Mouse (Mus musculus) bone marrow, adult 2 months (tissue): ENCODE results near the gene Gon4l. TPM values are rescaled to one million over a fixed set of nuclear protein-coding genes. Genes with fewer than 3 reads are reported as not detected.

Source experiments
- H3K27ac ChIP-seq: fragments of 200-500 bp; 2 replicates; pipeline ENCODE4 v1.5.1; 2012; ENCODE audit warnings: low read depth, mild to moderate bottlenecking, control low read depth, inconsistent platforms, low read length; ENCODE audit not compliant: control insufficient read depth, poor library complexity, insufficient read depth
- H3K4me1 ChIP-seq: fragments of 200-500 bp; 2 replicates; pipeline ENCODE4 v1.6.1; 2011; ENCODE audit warnings: low read length; ENCODE audit not compliant: control insufficient read depth, insufficient read depth
- H3K4me3 ChIP-seq: fragments of 200-500 bp; replicated peaks from 2 replicates; pipeline ENCODE3; 2011; ENCODE audit warnings: mild to moderate bottlenecking, low read depth, low read length, control low read depth; ENCODE audit not compliant: control insufficient read depth
- CTCF ChIP-seq: fragments of 200-500 bp; IDR thresholded peaks from 2 replicates; pipeline ENCODE4 v1.5.1; 2011; ENCODE audit warnings: low read length, control low read depth; ENCODE audit not compliant: control insufficient read depth, insufficient read depth
- POLR2A ChIP-seq: fragments of 200-500 bp; IDR thresholded peaks from 2 replicates; pipeline ENCODE4 v1.6.1; 2011; ENCODE audit warnings: low read depth, mild to moderate bottlenecking, control low read depth, low read length, borderline replicate concordance; ENCODE audit not compliant: control insufficient read depth
- WGBS: fragments of 180-500 bp; shearing (Covaris S2); methylation state at CpG from one replicate; pipeline ENCODE4 v1.1.7; 2018; 5-methylcytosine and 5-hydroxymethylcytosine counted together
- polyA plus RNA-seq: library from polyadenylated mRNA; stranded (reverse); fragments of >200 nt; gene quantifications from 2 replicates; pipeline ENCODE4 v1.2.4, GENCODE M21; 2011; ENCODE audit warnings: low replicate concordance; ENCODE audit not compliant: missing spikeins, insufficient read depth, insufficient read length

The Gon4l gene
- polyA plus RNA-seq, 1 experiment = 33.1 TPM

DNA sequence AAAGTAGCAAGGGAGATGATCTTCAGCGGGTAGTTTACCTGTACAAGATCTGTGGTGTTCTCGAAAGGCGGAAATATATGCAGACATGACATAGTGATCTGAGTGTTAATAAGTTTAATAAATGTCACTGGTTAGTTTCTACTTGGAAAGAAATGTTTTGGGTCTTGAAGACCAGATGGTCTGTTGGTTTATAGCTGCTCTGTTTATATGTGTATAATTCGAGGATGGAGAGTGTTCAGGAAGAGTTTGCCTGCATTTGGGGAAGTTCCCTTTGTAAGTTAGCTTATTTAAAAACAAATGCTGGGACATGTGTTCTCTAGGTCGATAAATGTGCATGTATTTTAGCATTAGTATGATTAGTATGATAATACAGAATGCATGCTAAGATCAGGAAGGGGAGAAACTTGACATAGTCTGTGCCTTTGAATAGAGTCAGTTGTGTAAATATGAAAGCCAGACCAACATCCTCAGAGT, 116.3 kb downstream of the Gon4l start:
- WGBS = under 1% methylated on average over 5 of the region's 5 CpGs
- TF ChIP-seq POLR2A (no peak), CTCF (no peak)
- H3K4me3 ChIP-seq = peak overlapping the region; percentile 76
- no peaks in the 10 kb centered on the region; the same call in 1 of the 2 replicates for H3K4me1 ChIP-seq
- H3K27ac ChIP-seq = peak overlapping the region; percentile 96

DNA sequence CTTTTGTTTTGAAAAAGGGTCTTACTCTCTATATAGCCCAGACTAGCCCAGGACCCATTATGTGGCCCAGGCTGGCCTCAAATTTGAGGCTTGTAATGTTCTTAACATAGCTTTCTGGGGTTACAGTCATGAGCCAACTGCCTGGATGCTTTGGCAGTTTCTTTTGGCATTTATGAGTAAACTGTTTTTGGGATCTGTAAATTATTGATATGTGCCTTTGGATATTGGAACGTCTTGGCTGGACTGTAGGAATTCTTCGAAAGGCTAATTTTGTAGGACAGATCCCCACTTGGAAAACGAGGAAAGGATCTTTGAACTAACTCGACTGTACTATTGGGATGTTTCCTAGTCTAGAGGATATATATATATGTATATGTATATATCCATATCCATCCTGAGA, 118.2 kb downstream of the Gon4l start:
- H3K4me1 ChIP-seq = no peaks in the 10 kb centered on the region; the same call in 1 of the 2 replicates
- no peak overlapping the region for H3K4me3 ChIP-seq
- 81% methylated on average over 4 of the region's 4 CpGs for WGBS
- TF ChIP-seq POLR2A (no peak), CTCF (no peak)
- H3K27ac ChIP-seq = no peak overlapping the region

DNA sequence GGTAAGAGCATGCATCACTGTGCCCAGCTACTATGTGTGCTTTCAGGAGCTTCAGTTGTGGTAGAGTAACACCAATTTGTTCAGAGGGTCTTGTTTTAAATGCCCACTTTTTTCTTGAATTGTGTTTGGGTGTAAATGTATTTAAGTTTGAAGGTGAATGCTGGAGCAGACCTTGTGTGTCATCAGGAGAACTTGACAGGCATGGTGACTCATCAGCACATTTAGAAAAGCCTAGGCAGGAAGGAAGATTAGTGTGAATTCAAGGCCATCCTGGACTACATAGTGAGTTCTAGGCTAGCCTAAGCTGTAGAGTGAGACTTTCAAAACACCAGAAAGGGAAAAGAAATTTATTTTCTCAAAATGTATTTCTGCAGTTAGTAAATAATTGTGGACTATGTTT, 118.7 kb downstream of the Gon4l start:
- TF ChIP-seq POLR2A = no peak
- no peak for TF ChIP-seq CTCF
- H3K27ac ChIP-seq = no peak overlapping the region
- H3K4me3 ChIP-seq = no peak overlapping the region
- H3K4me1 ChIP-seq = no peaks in the 10 kb centered on the region; the same call in 1 of the 2 replicates

Other genes with a start within 250 kb of the Gon4l start
- 39.3 and 96.1 TPM in 2 replicates for gene Arhgef2, start 229.3 kb upstream of the Gon4l start, polyA plus RNA-seq
- gene Rxfp4, start 182.1 kb upstream of the Gon4l start, polyA plus RNA-seq = not detected in 2 replicates
- gene Khdc4, start 149.4 kb upstream of the Gon4l start, polyA plus RNA-seq = 23.2 and 37.6 TPM in 2 replicates
- 43.6 and 61.7 TPM in 2 replicates for gene Rit1, start 118.4 kb upstream of the Gon4l start, polyA plus RNA-seq
- 3.4 and 5.5 TPM in 2 replicates for gene Syt11, start 60.1 kb upstream of the Gon4l start, polyA plus RNA-seq
- 5.5 and 13.7 TPM in 2 replicates for gene Msto1, start 78.8 kb downstream of the Gon4l start, polyA plus RNA-seq
- gene Ash1l, start 115.4 kb downstream of the Gon4l start, polyA plus RNA-seq = 9.8 and 18.8 TPM in 2 replicates
- 97.2 and 175 TPM in 2 replicates for gene Dap3, start 116.0 kb downstream of the Gon4l start, polyA plus RNA-seq